Mouse (Mus musculus) cerebellum, postnatal 4 days (tissue): ENCODE results near the gene Fbxw16.
"Not testable (repeated sequence)": the region's sequence is repeated elsewhere in the genome, so short reads cannot be mapped to it uniquely, and the experiment has no call there.

Source experiments
- DNase-seq, 2 experiments: peaks; one replicate each; pipeline ENCODE4 v3.0.0; 2022; ENCODE audit warnings: low spot score in 2 of 2, mixed read lengths in 1 of 2

The Fbxw16 gene

GRCm38 (mm10) chr9:109449040-109449439, at the start of gene Fbxw16:
TSS of gene Fbxw16 (minus strand) at chr9:109449140.
- DNase-seq, result no peak

GRCm38 (mm10) chr9:109495775-109496174, 46.8 kb upstream of the Fbxw16 start, which contains the start of gene Fbxw19:
TSS of gene Fbxw19 (minus strand) at chr9:109495875.
- not testable (repeated sequence) for DNase-seq

- no peak for DNase-seq
Observed at GRCm38 (mm10) chr9:109432956-109433355, 16.0 kb downstream of the Fbxw16 start.

GRCm38 (mm10) chr9:109404196-109404595, 44.7 kb downstream of the Fbxw16 start, which contains the start of gene Fbxw22:
TSS of gene Fbxw22 (minus strand) at chr9:109404296.
- not testable (repeated sequence) for DNase-seq
